ENCODE assay signal across 28 mouse cellular contexts in genomic region chr7:112110638-112111372, GRCm38 (mm10). TPM values are rescaled to one million over a fixed set of nuclear protein-coding genes. Genes with fewer than 3 reads are reported as not detected.
DNase-seq lines count a peak whose midpoint lies in the region; ATAC-seq and TF ChIP-seq lines count a peak whose summit lies in the region.
"Had no signal": no experiment of that assay in that cellular context is flagged by ENCODE, and none has a peak within 500 bp of the region (broad histone marks: within the 10 kb centered on the region; RNA-seq: fewer than 3 reads in every experiment).

No protein-coding gene starts in this region.

- no peak overlapping the region for H3K27ac ChIP-seq in heart, embryonic 11.5 days (ENCODE audit: low read depth, low read length)
- H3K27ac ChIP-seq in intestine, embryonic 15.5 days: no peak overlapping the region
- H3K27ac ChIP-seq in stomach, postnatal 0 days (replicated peaks): peak overlapping the region; percentile 37
- no peak overlapping the region for H3K27ac ChIP-seq in kidney, adult 2 months (ENCODE audit: insufficient read depth, low read depth, low read length)
- H3K27ac ChIP-seq: embryonic facial prominence, embryonic 10.5 days; embryonic facial prominence, embryonic 15.5 days; gastrocnemius, adult 2 months; heart, adult 2 months; heart, embryonic 15.5 days; hindbrain, postnatal 0 days; liver, embryonic 12.5 days; midbrain, embryonic 15.5 days; neural tube, embryonic 15.5 days had no signal

- H3K4me2 ChIP-seq in heart, embryonic 11.5 days: no peak overlapping the region
- H3K4me2 ChIP-seq in intestine, embryonic 15.5 days (replicated peaks): no peak overlapping the region
- no peak overlapping the region for H3K4me2 ChIP-seq in stomach, postnatal 0 days (replicated peaks; ENCODE audit: low read depth)
- H3K4me2 ChIP-seq: embryonic facial prominence, embryonic 15.5 days; heart, embryonic 15.5 days; liver, embryonic 12.5 days; midbrain, embryonic 15.5 days; neural tube, embryonic 15.5 days had no signal

- no peaks in the 10 kb centered on the region for H3K4me1 ChIP-seq in heart, embryonic 11.5 days (ENCODE audit: control insufficient read depth, insufficient read depth, low read length)
- no peaks in the 10 kb centered on the region for H3K4me1 ChIP-seq in intestine, embryonic 15.5 days (replicated peaks)
- H3K4me1 ChIP-seq in stomach, postnatal 0 days (replicated peaks; ENCODE audit: control insufficient read depth, insufficient read depth): no peaks in the 10 kb centered on the region
- no peaks in the 10 kb centered on the region for H3K4me1 ChIP-seq in kidney, adult 2 months (ENCODE audit: control insufficient read depth, insufficient read depth, low read length)
- H3K4me1 ChIP-seq: embryonic facial prominence, embryonic 10.5 days; embryonic facial prominence, embryonic 15.5 days; heart, embryonic 15.5 days; midbrain, embryonic 10.5 days; midbrain, embryonic 15.5 days; neural tube, embryonic 15.5 days had no signal

- no peak overlapping the region for H3K9ac ChIP-seq in heart, embryonic 11.5 days (ENCODE audit: low read depth, low read length)
- H3K9ac ChIP-seq in intestine, embryonic 15.5 days: no peak overlapping the region
- H3K9ac ChIP-seq in stomach, postnatal 0 days (ENCODE audit: low read length): no peak overlapping the region
- H3K9ac ChIP-seq: embryonic facial prominence, embryonic 15.5 days; heart, embryonic 15.5 days; liver, embryonic 12.5 days; liver, postnatal 0 days; midbrain, embryonic 15.5 days; neural tube, embryonic 15.5 days had no signal

- no peak overlapping the region for H3K4me3 ChIP-seq in heart, embryonic 11.5 days (ENCODE audit: low read depth, low read length)
- H3K4me3 ChIP-seq in intestine, embryonic 15.5 days (replicated peaks): no peak overlapping the region
- H3K4me3 ChIP-seq in stomach, postnatal 0 days (ENCODE audit: low read depth, low read length): no peak overlapping the region
- no peak overlapping the region for H3K4me3 ChIP-seq in kidney, adult 2 months (ENCODE audit: insufficient read depth, low read depth, low read length)
- H3K4me3 ChIP-seq: embryonic facial prominence, embryonic 10.5 days; embryonic facial prominence, embryonic 15.5 days; gastrocnemius, adult 2 months; heart, adult 2 months; heart, embryonic 15.5 days; liver, embryonic 12.5 days; midbrain, embryonic 10.5 days; midbrain, embryonic 15.5 days; neural tube, embryonic 15.5 days had no signal

- H3K27me3 ChIP-seq in heart, embryonic 11.5 days (ENCODE audit: control insufficient read depth, insufficient read depth, low read length): no peaks in the 10 kb centered on the region
- H3K27me3 ChIP-seq in intestine, embryonic 15.5 days (replicated peaks): no peaks in the 10 kb centered on the region
- H3K27me3 ChIP-seq in stomach, postnatal 0 days (ENCODE audit: control insufficient read depth, insufficient read depth, low read length): no peaks in the 10 kb centered on the region
- no peaks in the 10 kb centered on the region for H3K27me3 ChIP-seq in kidney, adult 2 months (replicated peaks; ENCODE audit: control insufficient read depth, insufficient read depth, low read length)
- H3K27me3 ChIP-seq: embryonic facial prominence, embryonic 15.5 days; heart, embryonic 15.5 days; liver, embryonic 12.5 days; midbrain, embryonic 15.5 days; neural tube, embryonic 15.5 days had no signal

- WGBS in heart, embryonic 11.5 days (ENCODE audit: insufficient replicate concordance): 91% methylated on average over 19 of the region's 19 CpGs
- WGBS in intestine, embryonic 15.5 days: 67% methylated on average over 19 of the region's 19 CpGs
- 41% methylated on average over 19 of the region's 19 CpGs for WGBS in stomach, postnatal 0 days
- WGBS in kidney, adult 2 months: 82% methylated on average over 19 of the region's 19 CpGs

- no peak for TF ChIP-seq CTCF in stomach, postnatal 0 days (IDR thresholded peaks at IDR 0.05; ENCODE audit: low read depth)
- no peak for TF ChIP-seq CTCF in kidney, adult 2 months (conservative IDR thresholded peaks at IDR 0.05; ENCODE audit: insufficient read depth, insufficient read length, low read depth, low read length)

- DNase-seq in heart, adult 11 months: peak; percentile 58
- peak; percentile 16 for DNase-seq in retina, postnatal 1 day
- no peak for DNase-seq in retina, embryonic 14.5 days (ENCODE audit: low spot score)
- DNase-seq in stomach, postnatal 0 days (ENCODE audit: low spot score): peak; percentile 17
- DNase-seq in kidney, adult 2 months: no peak
- no peak for DNase-seq in layer of hippocampus, adult 11-12 months (ENCODE audit: low spot score)
- DNase-seq: adrenal gland, postnatal 14 days; cerebellum, adult 18-20 months; gastrocnemius, adult 2 months; gastrocnemius, postnatal 36 days; heart, adult 2 months; kidney, adult 18-20 months; kidney, postnatal 36 days; left cerebral cortex, postnatal 4 days; liver, postnatal 0 days; lung, postnatal 14 days; thymus, postnatal 4 days had no signal

- H3K9me3 ChIP-seq in heart, embryonic 11.5 days (replicated peaks; ENCODE audit: control insufficient read depth, low read length): no peaks in the 10 kb centered on the region
- no peaks in the 10 kb centered on the region for H3K9me3 ChIP-seq in intestine, embryonic 15.5 days
- no peaks in the 10 kb centered on the region for H3K9me3 ChIP-seq in stomach, postnatal 0 days (ENCODE audit: control insufficient read depth, low read length)
- H3K9me3 ChIP-seq: embryonic facial prominence, embryonic 10.5 days; embryonic facial prominence, embryonic 15.5 days; heart, embryonic 15.5 days; liver, embryonic 12.5 days; midbrain, embryonic 10.5 days; midbrain, embryonic 15.5 days; neural tube, embryonic 15.5 days had no signal

- no peak for TF ChIP-seq POLR2A in kidney, adult 2 months (IDR thresholded peaks at IDR 0.05; ENCODE audit: low read depth, low read length)

- H3K36me3 ChIP-seq in heart, embryonic 11.5 days (ENCODE audit: control insufficient read depth, insufficient read depth, low read length): peaks cover 30% of the 10 kb centered on the region
- H3K36me3 ChIP-seq in intestine, embryonic 15.5 days: peaks cover 21% of the 10 kb centered on the region
- H3K36me3 ChIP-seq in stomach, postnatal 0 days (ENCODE audit: control insufficient read depth, insufficient read depth, low read length): peaks cover 21% of the 10 kb centered on the region
- peaks cover 12% of the 10 kb centered on the region for H3K36me3 ChIP-seq in kidney, adult 2 months (ENCODE audit: control insufficient read depth, insufficient read depth, low read length)

- TF ChIP-seq EP300 in stomach, postnatal 0 days (optimal IDR thresholded peaks at IDR 0.05): no peak

- ATAC-seq in heart, embryonic 11.5 days (replicated peaks; ENCODE audit: insufficient number of reproducible peaks, low FRiP score, low TSS enrichment): no peak
- ATAC-seq in intestine, embryonic 15.5 days: peak; percentile 43; the same call in 1 of the 2 replicates
- ATAC-seq in stomach, postnatal 0 days (ENCODE audit: low FRiP score, low TSS enrichment): peak; percentile 31; the same call in 1 of the 2 replicates
- ATAC-seq: forebrain, embryonic 14.5 days; hindbrain, postnatal 0 days; liver, embryonic 12.5 days; liver, postnatal 0 days; midbrain, embryonic 15.5 days had no signal

RNA-seq across cellular contexts. Expression of gene Dkk3, which starts 48.1 kb away (rescaled TPM):
- polyA plus RNA-seq in heart, embryonic 11.5 days (2014; fragmentation: Nextera tagmentation; extraction: Ambion mirVana): 72.4 and 97.5 TPM in 2 replicates
- polyA plus RNA-seq in intestine, embryonic 15.5 days (2015; fragmentation: Nextera tagmentation; extraction: Ambion mirVana): 26.0 and 27.1 TPM in 2 replicates
- 39.1 and 40.0 TPM in 2 replicates for polyA plus RNA-seq in stomach, postnatal 0 days (2015; fragmentation: Nextera tagmentation; extraction: Ambion mirVana)
- 16.5 and 16.8 TPM in 2 replicates for polyA plus RNA-seq in kidney, adult 2 months (2012; rRNA removed)

Comparison
In these comparisons a context has a peak if more than half of its experiments do, and no peak if none do; other contexts are left out.
1. DNase-seq: peak in heart, adult 11 months (single experiment), retina, postnatal 1 day (single experiment) and stomach, postnatal 0 days (single experiment); none in retina, embryonic 14.5 days (single experiment), kidney, adult 2 months (single experiment) and layer of hippocampus, adult 11-12 months (single experiment).